Mouse (Mus musculus) embryonic facial prominence, embryonic 12.5 days (tissue): ENCODE measurements around the gene Tatdn2. TPM values are rescaled to one million over a fixed set of nuclear protein-coding genes. Genes with fewer than 3 reads are reported as not detected.
"Not testable (repeated sequence)": the region's sequence is repeated elsewhere in the genome, so short reads cannot be mapped to it uniquely, and the experiment has no call there.

ENCODE experiments used
- ATAC-seq: fragments of 200-750 bp; cut with Nextera tagmentation; 2 replicates; pipeline ENCODE4 v1.8.0; 2017; ENCODE audit not compliant: insufficient number of reproducible peaks, insufficient read depth, low FRiP score, low TSS enrichment
- H3K27ac ChIP-seq: fragments of 300-500 bp; sonication (generic); 2 replicates; pipeline ENCODE4 v1.5.1; 2016; ENCODE audit warnings: mild to moderate bottlenecking
- H3K27me3 ChIP-seq: fragments of 300-500 bp; sonication (generic); 2 replicates; pipeline ENCODE4 v1.6.1; 2016; ENCODE audit warnings: mild to moderate bottlenecking, moderate library complexity
- H3K36me3 ChIP-seq: fragments of 300-500 bp; sonication (generic); 2 replicates; pipeline ENCODE4 v1.6.1; 2016; ENCODE audit warnings: mild to moderate bottlenecking
- H3K4me1 ChIP-seq: fragments of 300-500 bp; sonication (generic); 2 replicates; pipeline ENCODE4 v1.6.1; 2016
- H3K4me2 ChIP-seq: fragments of 300-500 bp; sonication (generic); replicated peaks from 2 replicates; pipeline ENCODE4 v1.6.1; 2016; ENCODE audit warnings: mild to moderate bottlenecking, moderate library complexity
- H3K4me3 ChIP-seq: fragments of 300-500 bp; sonication (generic); 2 replicates; pipeline ENCODE4 v1.5.1; 2016; ENCODE audit warnings: mild to moderate bottlenecking
- H3K9ac ChIP-seq: fragments of 300-500 bp; sonication (generic); 2 replicates; pipeline ENCODE4 v1.6.1; 2016; ENCODE audit warnings: mild to moderate bottlenecking, moderate library complexity
- H3K9me3 ChIP-seq: fragments of 300-500 bp; sonication (generic); 2 replicates; pipeline ENCODE4 v1.6.1; 2016; ENCODE audit warnings: mild to moderate bottlenecking, moderate library complexity
- WGBS: fragments of 180-500 bp; shearing (Covaris S2); methylation state at CpG from one replicate; pipeline ENCODE4 v1.1.7; 2016; 5-methylcytosine and 5-hydroxymethylcytosine counted together
- polyA plus RNA-seq: library from polyadenylated mRNA; unstranded; fragments of >200 nt; fragmentation: Nextera tagmentation; extraction: Ambion mirVana; gene quantifications from 2 replicates; pipeline ENCODE4 v1.2.1, GENCODE M21; 2016

The Tatdn2 gene
- polyA plus RNA-seq, 1 experiment from 2014 or later: 0.95 TPM

- no peak for ATAC-seq
- H3K27me3 ChIP-seq: no peaks in the 10 kb centered on the region
- no peak overlapping the region for H3K27ac ChIP-seq
- H3K9me3 ChIP-seq: no peaks in the 10 kb centered on the region
- H3K9ac ChIP-seq: no peak overlapping the region
- no peaks in the 10 kb centered on the region for H3K36me3 ChIP-seq
- H3K4me3 ChIP-seq: no peak overlapping the region
- WGBS: 64% methylated on average over 14 of the region's 14 CpGs
- H3K4me2 ChIP-seq: no peak overlapping the region
- peaks cover 11% of the 10 kb centered on the region for H3K4me1 ChIP-seq
These were observed 36.1 kb upstream of the Tatdn2 start for GRCm38 (mm10) chr6:113660492-113661352.

GRCm38 (mm10) chr6:113661353-113662241 is 35.3 kb upstream of the Tatdn2 start:
- Histone ChIP-seq H3K27ac (no peak overlapping the region), H3K4me3 (no peak overlapping the region), H3K4me2 (no peak overlapping the region), H3K9me3 (0 out of 2 replicates have a peak, but pooled peaks cover 4% of the 10 kb centered on the region), H3K36me3 (no peaks in the 10 kb centered on the region), H3K9ac (no peak overlapping the region), H3K27me3 (no peaks in the 10 kb centered on the region), H3K4me1 (peaks cover 11% of the 10 kb centered on the region)
- ATAC-seq: no peak
- 41% methylated on average over 12 of the region's 12 CpGs for WGBS

DNA sequence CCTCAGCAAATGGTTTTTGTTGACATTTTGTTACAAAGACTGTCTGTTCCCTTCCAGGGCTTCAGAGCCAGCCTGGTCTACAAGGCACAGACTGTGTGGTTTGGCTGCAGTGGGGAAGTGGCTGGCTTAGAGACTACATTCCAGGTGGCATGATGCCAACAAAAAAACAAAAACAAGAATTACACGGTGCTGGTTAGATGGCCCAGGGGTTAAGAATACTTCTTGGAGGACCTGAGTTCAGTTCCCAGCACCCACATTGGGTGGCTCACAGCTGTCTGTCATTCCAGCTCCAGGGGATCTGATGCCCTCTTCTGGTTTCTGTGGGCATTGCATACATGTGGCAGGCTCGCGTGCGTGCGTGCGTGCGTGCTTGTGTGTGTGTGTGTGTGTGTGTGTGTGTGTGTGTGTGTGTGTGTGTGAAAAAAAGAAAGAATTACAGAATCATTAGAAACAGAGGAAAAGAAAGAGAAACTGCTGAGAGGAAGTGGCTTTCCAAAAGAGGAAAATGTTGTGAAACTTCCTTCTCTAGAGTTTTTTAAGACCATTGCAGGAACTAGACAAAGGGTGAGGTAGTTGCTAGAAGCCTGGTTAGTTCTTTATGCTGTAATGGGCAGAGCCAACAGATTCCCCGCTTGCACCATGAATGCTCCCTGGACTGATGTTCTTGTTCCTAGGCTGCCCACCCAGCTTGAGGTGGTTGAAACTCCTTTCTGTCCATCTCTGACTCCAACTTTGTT is 33.7 kb upstream of the Tatdn2 start:
- Histone ChIP-seq H3K9me3 (0 out of 2 replicates have a peak, but pooled peaks cover 4% of the 10 kb centered on the region), H3K9ac (no peak overlapping the region), H3K36me3 (no peaks in the 10 kb centered on the region), H3K27me3 (no peaks in the 10 kb centered on the region), H3K4me2 (no peak overlapping the region), H3K27ac (no peak overlapping the region), H3K4me3 (no peak overlapping the region), H3K4me1 (peaks cover 14% of the 10 kb centered on the region)
- no peak for ATAC-seq
- 93% methylated on average over 8 of the region's 8 CpGs for WGBS

- H3K4me1 ChIP-seq: peaks cover 24% of the 10 kb centered on the region
- ATAC-seq: no peak
- H3K9ac ChIP-seq: no peak overlapping the region
- H3K9me3 ChIP-seq: 0 out of 2 replicates have a peak, but pooled peaks cover 4% of the 10 kb centered on the region
- H3K4me3 ChIP-seq: no peak overlapping the region
- no peak overlapping the region for H3K4me2 ChIP-seq
- 87% methylated on average over 7 of the region's 7 CpGs for WGBS
- H3K36me3 ChIP-seq: no peaks in the 10 kb centered on the region
- no peaks in the 10 kb centered on the region for H3K27me3 ChIP-seq
- H3K27ac ChIP-seq: no peak overlapping the region
These were observed 32.5 kb upstream of the Tatdn2 start for GRCm38 (mm10) chr6:113664305-113664704.

DNA sequence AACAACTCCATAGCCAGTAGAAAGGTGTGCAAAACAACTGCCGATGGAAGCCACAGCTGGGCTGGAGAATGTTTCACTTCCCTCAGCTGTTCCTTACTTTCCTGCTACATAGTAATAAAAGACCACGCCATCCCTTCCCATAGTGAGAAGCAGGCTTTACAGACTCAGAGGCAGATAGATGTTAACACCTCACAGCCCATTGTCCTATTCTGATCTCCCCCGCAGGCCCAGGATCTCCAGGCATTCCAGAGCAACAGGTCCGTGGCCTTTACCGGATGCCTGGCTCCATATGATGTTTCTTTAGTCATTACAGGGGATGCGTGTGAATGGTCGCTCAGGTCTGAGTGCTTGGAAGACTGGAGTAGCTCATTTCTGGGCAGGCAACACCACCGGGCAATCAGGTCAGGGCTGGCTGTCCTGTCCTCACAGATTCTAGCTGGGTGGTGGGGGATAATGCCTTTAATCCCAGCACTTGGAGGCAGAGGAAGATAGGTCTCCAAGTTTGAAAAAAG is 29.2 kb upstream of the Tatdn2 start:
- WGBS: 52% methylated on average over 8 of the region's 8 CpGs
- no peak for ATAC-seq
- H3K27ac ChIP-seq: no peak overlapping the region

GRCm38 (mm10) chr6:113668287-113669154 is 28.3 kb upstream of the Tatdn2 start:
- 0 out of 2 replicates have a peak, but pooled peaks cover 4% of the 10 kb centered on the region for H3K9me3 ChIP-seq
- H3K4me3 ChIP-seq: no peak overlapping the region
- peak overlapping the region; percentile 72 for H3K27ac ChIP-seq
- peak; percentile 74; the same call in 1 of the 2 replicates for ATAC-seq
- no peak overlapping the region for H3K9ac ChIP-seq
- H3K4me2 ChIP-seq: 0 out of 2 replicates have a peak overlapping the region, but pooled peaks have one; percentile 7
- WGBS: 23% methylated on average over 15 of the region's 15 CpGs
- H3K27me3 ChIP-seq: no peaks in the 10 kb centered on the region
- H3K36me3 ChIP-seq: no peaks in the 10 kb centered on the region
- peaks cover 19% of the 10 kb centered on the region for H3K4me1 ChIP-seq

More for the DNA sequence above, 29.2 kb upstream of the Tatdn2 start:
- Histone ChIP-seq H3K36me3 (no peaks in the 10 kb centered on the region), H3K9me3 (0 out of 2 replicates have a peak, but pooled peaks cover 4% of the 10 kb centered on the region), H3K9ac (no peak overlapping the region), H3K27me3 (no peaks in the 10 kb centered on the region), H3K4me3 (no peak overlapping the region), H3K4me2 (no peak overlapping the region), H3K4me1 (peaks cover 19% of the 10 kb centered on the region)

GRCm38 (mm10) chr6:113669821-113670220 is 27.0 kb upstream of the Tatdn2 start:
- H3K9ac ChIP-seq: no peak overlapping the region
- 75% methylated on average over 7 of the region's 7 CpGs for WGBS
- H3K9me3 ChIP-seq: 0 out of 2 replicates have a peak, but pooled peaks cover 4% of the 10 kb centered on the region
- no peak for ATAC-seq
- peak overlapping the region; percentile 72; the same call in 1 of the 2 replicates for H3K27ac ChIP-seq
- no peak overlapping the region for H3K4me3 ChIP-seq
- peaks cover 19% of the 10 kb centered on the region for H3K4me1 ChIP-seq
- H3K4me2 ChIP-seq: no peak overlapping the region
- H3K27me3 ChIP-seq: no peaks in the 10 kb centered on the region
- H3K36me3 ChIP-seq: no peaks in the 10 kb centered on the region

GRCm38 (mm10) chr6:113672029-113672428 is 24.8 kb upstream of the Tatdn2 start:
- not testable (repeated sequence) for H3K4me3 ChIP-seq, H3K9me3 ChIP-seq, H3K4me2 ChIP-seq, ATAC-seq, H3K36me3 ChIP-seq, H3K27me3 ChIP-seq, H3K9ac ChIP-seq, H3K27ac ChIP-seq
- 67% methylated on average over 1 of the region's 1 CpGs for WGBS
- peaks cover 19% of the 10 kb centered on the region for H3K4me1 ChIP-seq

DNA sequence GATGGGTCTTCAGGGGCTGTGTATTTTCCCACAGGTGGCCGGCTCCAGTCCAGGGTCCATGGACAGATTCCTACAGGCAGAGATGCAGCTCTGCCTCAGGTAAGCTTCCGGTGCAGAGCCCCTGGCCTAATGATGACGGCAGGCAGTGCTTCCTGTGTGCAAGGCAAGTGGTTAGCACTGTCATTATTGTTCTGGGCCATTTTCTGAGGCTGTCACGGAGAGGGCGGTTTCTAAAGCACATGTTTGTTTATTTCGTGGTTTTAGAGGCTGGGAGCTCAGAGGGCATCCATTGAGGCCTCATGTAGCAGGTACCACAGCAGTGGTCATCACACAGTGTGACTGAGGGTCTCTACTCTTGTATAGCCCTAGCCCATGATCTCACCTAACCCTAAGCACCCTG is 23.9 kb upstream of the Tatdn2 start:
- ATAC-seq: no peak
- Histone ChIP-seq H3K27me3 (no peaks in the 10 kb centered on the region), H3K4me3 (no peak overlapping the region), H3K4me1 (peaks cover 15% of the 10 kb centered on the region), H3K9ac (no peak overlapping the region), H3K27ac (no peak overlapping the region), H3K9me3 (no peaks in the 10 kb centered on the region), H3K4me2 (no peak overlapping the region), H3K36me3 (no peaks in the 10 kb centered on the region)
- 77% methylated on average over 6 of the region's 6 CpGs for WGBS

GRCm38 (mm10) chr6:113675234-113675633 is 21.6 kb upstream of the Tatdn2 start:
- Histone ChIP-seq H3K36me3 (no peaks in the 10 kb centered on the region), H3K27me3 (no peaks in the 10 kb centered on the region)
- WGBS: 64% methylated on average over 4 of the region's 4 CpGs

More at GRCm38 (mm10) chr6:113675234-113675633, 21.6 kb upstream of the Tatdn2 start:
- Histone ChIP-seq H3K9me3 (no peaks in the 10 kb centered on the region), H3K4me1 (no peaks in the 10 kb centered on the region), H3K27ac (no peak overlapping the region), H3K4me2 (no peak overlapping the region), H3K9ac (no peak overlapping the region), H3K4me3 (no peak overlapping the region)
- no peak for ATAC-seq
